Mouse (Mus musculus): ENCODE measurements around the gene Car14.
A peak's percentile ranks its signal among the peaks of the same experiment; 100 is the strongest.
"Not testable (repeated sequence)": the region's sequence is repeated elsewhere in the genome, so short reads cannot be mapped to it uniquely, and the experiment has no call there.

Car14 gene

GRCm38 (mm10) chr3:95889664-95890063 is 14.8 kb downstream of the Car14 start:
- no peak for DNase-seq

GRCm38 (mm10) chr3:95887596-95887995 is 16.9 kb downstream of the Car14 start:
- no peak for DNase-seq

- no peak for DNase-seq
These were observed 20.1 kb downstream of the Car14 start for GRCm38 (mm10) chr3:95884400-95884799.

- DNase-seq: peak; percentile 44 to 61
These were observed 21.6 kb downstream of the Car14 start for GRCm38 (mm10) chr3:95882816-95883425.

- peak; percentile 87 to 91 for DNase-seq
These were observed 22.3 kb downstream of the Car14 start, which contains the start of gene Ciart for GRCm38 (mm10) chr3:95881979-95882815. Gene Ciart, minus strand, starts transcription at chr3:95882251.

GRCm38 (mm10) chr3:95879063-95879462 is 25.4 kb downstream of the Car14 start:
- no peak for DNase-seq

- no peak for DNase-seq
These were observed 32.4 kb downstream of the Car14 start for GRCm38 (mm10) chr3:95872048-95872447.

- DNase-seq: peak; percentile 76 to 79
These were observed 33.1 kb downstream of the Car14 start, which contains the start of gene Mrps21 for GRCm38 (mm10) chr3:95871392-95871867. Gene Mrps21, minus strand, starts transcription at chr3:95871519.

- no peak for DNase-seq
These were observed 33.5 kb downstream of the Car14 start for GRCm38 (mm10) chr3:95870976-95871375.

GRCm38 (mm10) chr3:95867408-95867807 is 37.1 kb downstream of the Car14 start:
- no peak for DNase-seq

GRCm38 (mm10) chr3:95866071-95866470 is 38.4 kb downstream of the Car14 start:
- DNase-seq: no peak

GRCm38 (mm10) chr3:95865571-95865970 is 38.9 kb downstream of the Car14 start:
- no peak for DNase-seq

GRCm38 (mm10) chr3:95865050-95865449 is 39.4 kb downstream of the Car14 start:
- no peak for DNase-seq

GRCm38 (mm10) chr3:95863578-95863977 is 40.9 kb downstream of the Car14 start:
- DNase-seq: no peak

- DNase-seq: peak; percentile 11 to 57
These were observed 42.7 kb downstream of the Car14 start for GRCm38 (mm10) chr3:95861796-95862195.

- no peak for DNase-seq
These were observed 43.3 kb downstream of the Car14 start for GRCm38 (mm10) chr3:95861216-95861615.

GRCm38 (mm10) chr3:95860323-95860722 is 44.2 kb downstream of the Car14 start:
- DNase-seq: no peak

- not testable (repeated sequence) for DNase-seq
These were observed 46.2 kb downstream of the Car14 start for GRCm38 (mm10) chr3:95858278-95858677.

- not testable (repeated sequence) for DNase-seq
These were observed 47.4 kb downstream of the Car14 start for GRCm38 (mm10) chr3:95857050-95857449.

GRCm38 (mm10) chr3:95856115-95856514 is 48.4 kb downstream of the Car14 start:
- DNase-seq: no peak

GRCm38 (mm10) chr3:95855502-95856089 is 48.9 kb downstream of the Car14 start, which contains the start of gene Prpf3:
Gene Prpf3, minus strand, starts transcription at chr3:95855885.
- DNase-seq: peak; percentile 87 to 88

GRCm38 (mm10) chr3:95851317-95851716 is 53.2 kb downstream of the Car14 start:
- DNase-seq: no peak

GRCm38 (mm10) chr3:95850611-95851010 is 53.9 kb downstream of the Car14 start:
- no peak for DNase-seq
